Mouse (Mus musculus): Measurements from ENCODE around the gene Chrdl2. TPM values are rescaled to one million over a fixed set of nuclear protein-coding genes. Genes with fewer than 3 reads are reported as not detected.

Chrdl2 gene
- total RNA-seq, 1 experiment, result 0.36 TPM

- H3K36me3 ChIP-seq (ENCODE audit: control insufficient read depth, insufficient read depth, low read length, poor library complexity, severe bottlenecking), result no peaks in the 10 kb centered on the region
- no peak overlapping the region for H3K4me3 ChIP-seq (ENCODE audit: insufficient read depth in 1 of 2, low read depth in 1 of 2, low read length in 2 of 2, poor library complexity in 1 of 2, severe bottlenecking in 1 of 2)
- no peak for TF ChIP-seq MAFK (IDR thresholded peaks at IDR 0.05; ENCODE audit: insufficient read depth, low read depth, low read length)
- no peak for TF ChIP-seq ZC3H11A (IDR thresholded peaks at IDR 0.05; ENCODE audit: borderline replicate concordance, low read depth, low read length)
- H3K9ac ChIP-seq (ENCODE audit: insufficient read depth, low read depth, low read length, poor library complexity, severe bottlenecking), result no peak overlapping the region
- H3K9me3 ChIP-seq (ENCODE audit: control insufficient read depth, insufficient read depth, low read depth, low read length), result no peaks in the 10 kb centered on the region
- no peak overlapping the region for H3K27ac ChIP-seq (ENCODE audit: insufficient read depth, low read depth, low read length, poor library complexity, severe bottlenecking)
- in situ Hi-C loops (cut with MboI; ENCODE audit: low sequenced_read_pairs in 2 of 2, unreplicated experiment in 2 of 2), result no loop called here
- no peaks in the 10 kb centered on the region for H3K4me1 ChIP-seq (ENCODE audit: control insufficient read depth in 2 of 2, insufficient read depth in 2 of 2, low read length in 2 of 2, poor library complexity in 1 of 2)
- no peak for DNase-seq (ENCODE audit: low read depth, low spot score)
Measured at GRCm38 (mm10) chr7:100036050-100036449, 30.1 kb downstream of the Chrdl2 start.

- in situ Hi-C loops (cut with MboI; ENCODE audit: low sequenced_read_pairs in 2 of 2, unreplicated experiment in 2 of 2), result no loop called here
- no peak overlapping the region for H3K9ac ChIP-seq (ENCODE audit: insufficient read depth, low read depth, low read length, poor library complexity, severe bottlenecking)
- no peaks in the 10 kb centered on the region for H3K36me3 ChIP-seq (ENCODE audit: control insufficient read depth, insufficient read depth, low read length, poor library complexity, severe bottlenecking)
- TF ChIP-seq ZNF384 (IDR thresholded peaks at IDR 0.05; ENCODE audit: low read depth, low read length), result no peak
- no peak for TF ChIP-seq MAFK (IDR thresholded peaks at IDR 0.05; ENCODE audit: insufficient read depth, low read depth, low read length)
- TF ChIP-seq HCFC1 (IDR thresholded peaks at IDR 0.05; ENCODE audit: borderline replicate concordance, insufficient read depth, low read length), result no peak
- no peak for TF ChIP-seq CHD2 (IDR thresholded peaks at IDR 0.05; ENCODE audit: low read depth, low read length)
- TF ChIP-seq ZC3H11A (IDR thresholded peaks at IDR 0.05; ENCODE audit: borderline replicate concordance, low read depth, low read length), result no peak
- DNase-seq (ENCODE audit: low read depth, low spot score), result no peak
- no peak overlapping the region for H3K27ac ChIP-seq (ENCODE audit: insufficient read depth, low read depth, low read length, poor library complexity, severe bottlenecking)
- no peak overlapping the region for H3K4me3 ChIP-seq (ENCODE audit: insufficient read depth in 1 of 2, low read depth in 1 of 2, low read length in 2 of 2, poor library complexity in 1 of 2, severe bottlenecking in 1 of 2)
- H3K4me1 ChIP-seq (ENCODE audit: control insufficient read depth in 2 of 2, insufficient read depth in 2 of 2, low read length in 2 of 2, poor library complexity in 1 of 2), result no peaks in the 10 kb centered on the region
- H3K9me3 ChIP-seq (ENCODE audit: control insufficient read depth, insufficient read depth, low read depth, low read length), result no peaks in the 10 kb centered on the region
Measured at GRCm38 (mm10) chr7:100036495-100036894, 30.5 kb downstream of the Chrdl2 start.

GRCm38 (mm10) chr7:100042120-100042519 is 36.1 kb downstream of the Chrdl2 start:
- Histone ChIP-seq H3K4me3 (ENCODE audit: insufficient read depth in 1 of 2, low read depth in 1 of 2, low read length in 2 of 2, poor library complexity in 1 of 2, severe bottlenecking in 1 of 2) (peak overlapping the region; percentile 46 to 52; a peak in 3 of 4 replicates), H3K9ac (ENCODE audit: insufficient read depth, low read depth, low read length, poor library complexity, severe bottlenecking) (peak overlapping the region; percentile 21; the same call in 1 of the 2 replicates), H3K36me3 (ENCODE audit: control insufficient read depth, insufficient read depth, low read length, poor library complexity, severe bottlenecking) (no peaks in the 10 kb centered on the region), H3K4me1 (ENCODE audit: control insufficient read depth in 2 of 2, insufficient read depth in 2 of 2, low read length in 2 of 2, poor library complexity in 1 of 2) (no peaks in the 10 kb centered on the region), H3K9me3 (ENCODE audit: control insufficient read depth, insufficient read depth, low read depth, low read length) (no peaks in the 10 kb centered on the region), H3K27ac (ENCODE audit: insufficient read depth, low read depth, low read length, poor library complexity, severe bottlenecking) (no peak overlapping the region)
- in situ Hi-C loops (cut with MboI; ENCODE audit: low sequenced_read_pairs in 2 of 2, unreplicated experiment in 2 of 2), result no loop called here
- DNase-seq (ENCODE audit: low read depth, low spot score), result no peak
- no peak for TF ChIP-seq HCFC1 (IDR thresholded peaks at IDR 0.05; ENCODE audit: borderline replicate concordance, insufficient read depth, low read length)
- no peak for TF ChIP-seq ZC3H11A (IDR thresholded peaks at IDR 0.05; ENCODE audit: borderline replicate concordance, low read depth, low read length)
- no peak for TF ChIP-seq MAFK (IDR thresholded peaks at IDR 0.05; ENCODE audit: insufficient read depth, low read depth, low read length)
- TF ChIP-seq CHD2 (IDR thresholded peaks at IDR 0.05; ENCODE audit: low read depth, low read length), result no peak
- TF ChIP-seq ZNF384 (IDR thresholded peaks at IDR 0.05; ENCODE audit: low read depth, low read length), result no peak

GRCm38 (mm10) chr7:100043096-100043495 is 37.1 kb downstream of the Chrdl2 start:
- no peak overlapping the region for H3K27ac ChIP-seq (ENCODE audit: insufficient read depth, low read depth, low read length, poor library complexity, severe bottlenecking)
- TF ChIP-seq ZC3H11A (IDR thresholded peaks at IDR 0.05; ENCODE audit: borderline replicate concordance, low read depth, low read length), result no peak
- no peak for TF ChIP-seq ZNF384 (IDR thresholded peaks at IDR 0.05; ENCODE audit: low read depth, low read length)
- no peak for TF ChIP-seq MAFK (IDR thresholded peaks at IDR 0.05; ENCODE audit: insufficient read depth, low read depth, low read length)
- TF ChIP-seq CHD2 (IDR thresholded peaks at IDR 0.05; ENCODE audit: low read depth, low read length), result no peak
- no peak for TF ChIP-seq HCFC1 (IDR thresholded peaks at IDR 0.05; ENCODE audit: borderline replicate concordance, insufficient read depth, low read length)
- H3K9me3 ChIP-seq (ENCODE audit: control insufficient read depth, insufficient read depth, low read depth, low read length), result no peaks in the 10 kb centered on the region
- H3K36me3 ChIP-seq (ENCODE audit: control insufficient read depth, insufficient read depth, low read length, poor library complexity, severe bottlenecking), result no peaks in the 10 kb centered on the region
- DNase-seq (ENCODE audit: low read depth, low spot score), result no peak
- no peak overlapping the region for H3K4me3 ChIP-seq (ENCODE audit: insufficient read depth in 1 of 2, low read depth in 1 of 2, low read length in 2 of 2, poor library complexity in 1 of 2, severe bottlenecking in 1 of 2)
- H3K4me1 ChIP-seq (ENCODE audit: control insufficient read depth in 2 of 2, insufficient read depth in 2 of 2, low read length in 2 of 2, poor library complexity in 1 of 2), result no peaks in the 10 kb centered on the region
- in situ Hi-C loops (cut with MboI; ENCODE audit: low sequenced_read_pairs in 2 of 2, unreplicated experiment in 2 of 2), result no loop called here
- no peak overlapping the region for H3K9ac ChIP-seq (ENCODE audit: insufficient read depth, low read depth, low read length, poor library complexity, severe bottlenecking)

GRCm38 (mm10) chr7:100043605-100044031 is 37.6 kb downstream of the Chrdl2 start:
- Histone ChIP-seq H3K27ac (ENCODE audit: insufficient read depth, low read depth, low read length, poor library complexity, severe bottlenecking) (no peak overlapping the region), H3K4me3 (ENCODE audit: insufficient read depth in 1 of 2, low read depth in 1 of 2, low read length in 2 of 2, poor library complexity in 1 of 2, severe bottlenecking in 1 of 2) (no peak overlapping the region), H3K9me3 (ENCODE audit: control insufficient read depth, insufficient read depth, low read depth, low read length) (no peaks in the 10 kb centered on the region), H3K36me3 (ENCODE audit: control insufficient read depth, insufficient read depth, low read length, poor library complexity, severe bottlenecking) (no peaks in the 10 kb centered on the region), H3K4me1 (ENCODE audit: control insufficient read depth in 2 of 2, insufficient read depth in 2 of 2, low read length in 2 of 2, poor library complexity in 1 of 2) (no peaks in the 10 kb centered on the region), H3K9ac (ENCODE audit: insufficient read depth, low read depth, low read length, poor library complexity, severe bottlenecking) (no peak overlapping the region)
- in situ Hi-C loops (cut with MboI; ENCODE audit: low sequenced_read_pairs in 2 of 2, unreplicated experiment in 2 of 2), result no loop called here
- TF ChIP-seq CHD2 (IDR thresholded peaks at IDR 0.05; ENCODE audit: low read depth, low read length), result no peak
- no peak for TF ChIP-seq ZC3H11A (IDR thresholded peaks at IDR 0.05; ENCODE audit: borderline replicate concordance, low read depth, low read length)
- no peak for TF ChIP-seq MAFK (IDR thresholded peaks at IDR 0.05; ENCODE audit: insufficient read depth, low read depth, low read length)
- no peak for TF ChIP-seq HCFC1 (IDR thresholded peaks at IDR 0.05; ENCODE audit: borderline replicate concordance, insufficient read depth, low read length)
- no peak for TF ChIP-seq ZNF384 (IDR thresholded peaks at IDR 0.05; ENCODE audit: low read depth, low read length)
- DNase-seq (ENCODE audit: low read depth, low spot score), result no peak

All from ES-E14 (cell line).